Mouse (Mus musculus): ENCODE data around the gene Cdipt.

Cdipt gene

DNA sequence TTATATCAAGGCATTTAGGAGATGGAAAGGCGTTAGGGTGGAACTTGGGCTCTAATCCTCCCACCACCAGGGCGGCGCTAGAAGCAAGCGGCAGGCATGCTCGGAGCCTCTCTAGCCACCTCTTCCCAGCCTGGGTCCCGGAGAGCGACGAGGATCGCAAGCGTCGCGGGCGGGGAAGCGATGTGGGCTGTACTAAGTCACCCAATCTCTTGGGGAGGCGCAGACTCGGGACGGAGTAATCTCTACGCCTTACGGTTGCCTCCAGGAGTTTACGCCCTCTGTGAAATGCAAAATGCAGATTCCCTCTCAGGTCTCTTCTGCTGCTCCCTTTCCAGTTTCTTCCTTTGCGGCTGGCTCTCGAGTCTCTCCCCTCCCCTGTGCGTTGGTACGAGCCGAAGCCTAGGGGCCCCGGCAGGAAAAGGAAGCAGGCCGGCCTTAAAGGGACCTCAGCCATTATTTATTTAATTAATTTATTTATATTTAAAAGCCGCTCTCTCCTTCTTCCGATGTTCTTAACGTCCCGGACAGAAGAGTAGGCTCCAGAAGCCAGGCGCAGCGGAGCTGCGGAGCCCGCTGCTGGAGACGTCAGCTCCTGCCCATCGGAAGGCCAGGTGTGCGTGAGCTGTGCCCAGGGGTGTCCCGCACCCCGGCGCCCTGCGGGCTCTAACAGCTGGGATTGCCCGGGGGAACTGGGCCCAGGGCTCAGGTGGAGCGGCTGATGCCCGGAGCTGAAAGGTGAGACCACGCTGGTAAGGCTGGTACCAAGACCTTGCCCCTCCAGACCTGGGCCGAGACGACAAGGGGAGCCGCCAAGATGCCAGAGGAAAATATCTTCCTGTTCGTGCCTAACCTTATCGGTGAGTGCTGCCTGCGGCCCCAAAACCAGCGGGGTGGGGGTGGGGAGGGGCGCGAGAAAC, 494 bp downstream of the Cdipt start, which contains the start of gene Cdiptos:
Cdiptos (minus strand) TSS at position 149 of the 917 bp plus-strand sequence.
- peak; percentile 93 for ATAC-seq (ENCODE audit: low TSS enrichment)

DNA sequence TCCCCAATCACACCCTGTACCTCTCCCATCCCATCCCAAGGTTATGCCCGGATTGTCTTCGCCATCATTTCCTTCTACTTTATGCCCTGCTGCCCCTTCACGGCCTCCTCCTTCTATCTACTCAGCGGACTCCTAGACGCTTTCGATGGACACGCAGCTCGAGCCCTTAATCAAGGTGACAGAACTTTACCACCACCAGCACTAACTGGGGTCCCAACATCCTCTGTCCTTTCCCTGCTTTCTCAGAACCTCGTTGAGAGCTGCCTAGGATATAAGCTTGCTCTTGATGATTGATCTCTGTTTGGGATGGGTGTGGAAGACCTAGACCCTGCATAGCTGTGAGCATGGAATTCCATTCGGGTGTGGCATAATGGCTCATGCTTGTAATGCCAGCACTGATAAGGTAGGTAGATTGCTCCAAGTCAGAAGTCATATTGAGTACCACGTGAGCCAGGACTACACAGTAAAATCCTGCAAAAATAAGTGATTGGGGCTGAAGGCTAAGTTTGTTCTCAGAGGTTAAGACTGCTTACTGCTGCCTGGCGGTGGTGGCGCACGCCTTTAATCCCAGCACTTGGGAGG, 1.3 kb downstream of the Cdipt start:
- ATAC-seq (ENCODE audit: low TSS enrichment), result no peak

DNA sequence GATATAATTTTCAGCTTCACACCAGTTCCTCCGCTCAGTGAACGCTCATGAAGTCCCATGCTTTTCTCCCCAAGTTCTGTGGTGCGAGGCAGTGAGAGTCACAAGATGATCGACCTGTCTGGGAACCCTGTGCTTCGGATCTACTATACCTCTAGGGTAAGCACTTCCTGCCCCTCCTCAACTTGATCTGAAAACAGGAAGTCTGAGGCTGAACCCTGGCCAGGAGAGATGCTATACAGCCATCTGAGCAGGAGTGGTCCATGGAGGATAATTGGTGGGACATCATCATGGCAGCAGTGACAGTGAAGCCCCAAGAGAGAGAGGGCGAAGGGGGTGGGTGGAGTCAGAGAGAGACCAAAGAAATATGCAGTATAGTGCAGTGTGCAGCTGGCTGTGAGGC, 3.1 kb downstream of the Cdipt start:
- ATAC-seq (ENCODE audit: low TSS enrichment), result no peak

DNA sequence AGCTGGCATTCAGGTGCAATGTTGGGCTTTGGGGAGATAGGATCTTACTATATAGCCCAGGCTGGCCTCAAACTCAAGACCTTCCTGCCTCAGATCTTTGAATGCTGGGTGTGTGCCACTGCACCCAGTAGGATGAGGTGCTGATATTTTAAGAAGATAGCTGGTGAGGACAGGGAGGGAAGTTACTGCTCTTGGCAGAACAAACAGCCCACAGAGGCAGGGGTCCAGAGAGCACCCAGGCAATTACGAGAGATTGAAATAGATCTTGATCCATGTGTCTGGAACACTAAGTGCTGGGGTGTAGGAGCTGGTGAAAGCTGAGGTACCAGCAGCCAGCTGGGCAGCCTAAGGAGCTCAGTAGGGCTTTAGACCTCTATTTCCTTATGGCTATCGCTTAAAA, 5.9 kb downstream of the Cdipt start:
- ATAC-seq (ENCODE audit: low TSS enrichment), result no peak

DNA sequence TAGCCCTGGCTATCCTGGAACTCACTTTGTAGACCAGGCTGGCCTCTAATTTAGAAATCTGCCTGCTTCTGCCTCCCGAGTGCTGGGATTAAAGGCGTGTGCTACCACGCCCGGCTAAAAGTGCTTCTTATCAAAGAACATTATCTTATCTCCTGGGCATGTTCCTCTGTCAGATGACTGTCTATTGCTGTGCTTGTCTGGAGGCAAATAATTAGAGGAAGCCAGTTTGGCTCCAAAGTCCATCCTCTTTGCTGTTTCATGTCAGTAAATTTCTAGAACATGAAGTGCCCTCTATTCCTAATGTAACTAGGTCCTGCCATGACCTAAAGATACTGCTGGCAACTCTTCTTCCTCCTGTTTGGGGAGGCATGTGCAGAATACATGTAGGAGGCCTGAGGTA, 6.3 kb downstream of the Cdipt start:
- no peak for ATAC-seq (ENCODE audit: low TSS enrichment)

DNA sequence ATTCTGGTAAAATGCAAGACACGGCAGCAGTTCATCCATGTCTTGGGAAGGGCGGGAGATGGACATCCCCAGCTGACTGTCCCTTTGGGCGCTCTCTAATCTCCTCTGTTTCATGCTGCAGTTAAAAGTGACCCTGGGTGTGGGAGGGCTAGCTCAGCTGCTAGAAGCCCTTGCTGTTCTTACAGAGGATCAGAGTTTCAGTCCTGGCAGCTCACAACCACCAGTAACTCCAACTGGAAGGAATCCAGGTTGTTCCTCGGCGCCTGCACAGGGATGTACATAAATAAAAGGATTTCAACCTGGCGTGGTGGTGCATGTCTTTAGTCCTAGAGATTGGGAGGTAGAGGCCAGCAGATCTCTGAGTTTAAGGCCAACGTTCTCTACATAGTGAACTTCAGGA, 7.4 kb downstream of the Cdipt start:
- ATAC-seq (ENCODE audit: low TSS enrichment), result no peak

DNA sequence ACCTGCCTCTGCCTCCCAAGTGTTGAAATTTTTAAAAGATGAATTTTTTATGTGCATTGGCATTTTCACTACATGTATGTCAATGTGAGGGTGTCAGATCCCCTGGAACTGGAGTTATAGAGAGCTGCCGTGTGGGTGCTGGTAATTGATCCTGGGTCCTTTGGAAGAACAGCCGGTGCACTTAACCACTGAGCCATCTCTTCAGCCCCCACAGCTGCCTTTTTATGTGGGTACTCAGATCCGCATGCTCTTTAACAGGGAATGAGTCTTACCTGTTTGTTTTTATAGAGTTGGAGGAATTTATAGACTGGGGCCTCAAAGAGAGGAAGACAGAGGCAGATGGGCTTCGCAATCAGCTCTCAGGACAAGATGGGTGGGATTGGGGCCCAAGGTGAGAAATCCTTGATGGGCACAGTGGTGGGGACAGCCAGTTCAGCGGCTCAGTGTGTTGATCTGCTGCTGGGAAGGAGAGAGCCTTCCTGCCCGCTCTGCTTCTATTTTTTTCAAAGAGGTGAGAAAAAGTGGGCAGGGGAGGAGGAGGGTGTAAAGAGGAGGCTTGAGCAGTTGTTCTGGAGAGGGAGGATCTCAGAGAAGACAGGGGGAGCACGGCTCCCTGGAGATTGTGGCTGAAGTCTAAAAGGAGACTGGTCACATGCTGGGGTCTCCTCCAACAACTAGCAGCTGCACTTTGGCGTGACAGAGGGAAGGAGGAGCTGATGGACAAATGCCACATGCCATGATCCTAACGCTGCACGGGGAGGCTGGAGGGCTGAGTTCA, 9.1 kb downstream of the Cdipt start:
- ATAC-seq (ENCODE audit: low TSS enrichment), result peak; percentile 85

DNA sequence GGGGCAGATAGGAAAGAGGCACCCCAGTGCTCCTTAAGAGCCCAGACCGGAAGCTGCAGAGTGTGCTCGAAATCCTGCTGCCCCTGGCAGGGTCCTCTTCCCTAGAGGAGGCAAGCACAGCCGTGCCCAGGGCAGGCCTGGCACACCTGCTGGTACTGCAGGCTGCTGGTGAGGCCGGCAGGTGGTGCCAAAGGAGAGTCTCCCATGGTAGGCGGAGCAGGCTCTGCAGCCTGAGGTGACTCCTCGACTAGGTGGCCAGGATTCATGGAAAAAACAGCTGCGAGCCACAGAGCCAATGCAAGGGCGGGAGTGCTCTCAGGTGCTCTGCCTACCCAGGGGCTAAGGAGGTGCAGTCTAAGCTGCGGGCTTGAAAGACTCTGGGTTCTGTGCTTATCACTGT, 10.6 kb downstream of the Cdipt start:
- peak; percentile 47; the same call in 1 of the 2 replicates for ATAC-seq (ENCODE audit: low TSS enrichment)

DNA sequence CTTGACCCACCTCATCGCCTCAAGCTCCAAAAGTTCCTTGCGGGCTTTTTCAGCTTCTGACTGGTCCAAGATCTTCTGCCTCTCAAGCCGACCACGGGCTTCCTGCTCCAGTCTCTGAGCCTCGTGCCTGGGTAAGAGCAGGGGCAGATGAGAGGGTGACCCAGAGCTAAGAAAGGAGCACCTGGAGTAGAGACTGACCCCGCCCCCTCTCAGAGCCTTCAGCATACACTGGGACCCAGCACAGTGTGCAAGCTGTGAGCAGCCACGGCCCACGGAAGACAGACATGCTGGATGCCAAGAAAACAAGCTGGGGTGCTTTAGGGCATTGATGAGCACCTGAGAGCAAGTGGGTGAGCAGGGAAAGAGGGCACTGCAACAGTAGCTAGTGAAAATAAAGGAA, 13.1 kb downstream of the Cdipt start:
- no peak for ATAC-seq (ENCODE audit: low TSS enrichment)

DNA sequence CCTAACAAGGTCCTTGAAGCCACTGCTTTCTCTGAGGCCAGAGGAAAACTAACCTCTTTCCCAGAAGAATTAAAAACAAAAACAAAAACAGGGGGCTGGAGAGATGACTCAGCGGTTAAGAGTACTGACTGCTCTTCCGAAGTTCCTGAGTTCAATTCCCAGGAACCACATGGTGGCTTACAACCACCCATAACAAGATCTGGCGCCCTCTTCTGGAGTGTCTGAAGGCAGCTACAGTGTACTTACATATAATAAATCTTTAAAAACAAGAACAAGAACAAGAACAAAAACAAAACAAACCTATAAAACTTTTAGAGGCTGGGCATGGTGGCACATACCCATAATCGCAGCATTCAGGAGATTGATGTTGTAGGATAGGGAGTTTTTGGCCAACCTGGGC, 20.7 kb downstream of the Cdipt start:
- ATAC-seq (ENCODE audit: low TSS enrichment), result no peak

DNA sequence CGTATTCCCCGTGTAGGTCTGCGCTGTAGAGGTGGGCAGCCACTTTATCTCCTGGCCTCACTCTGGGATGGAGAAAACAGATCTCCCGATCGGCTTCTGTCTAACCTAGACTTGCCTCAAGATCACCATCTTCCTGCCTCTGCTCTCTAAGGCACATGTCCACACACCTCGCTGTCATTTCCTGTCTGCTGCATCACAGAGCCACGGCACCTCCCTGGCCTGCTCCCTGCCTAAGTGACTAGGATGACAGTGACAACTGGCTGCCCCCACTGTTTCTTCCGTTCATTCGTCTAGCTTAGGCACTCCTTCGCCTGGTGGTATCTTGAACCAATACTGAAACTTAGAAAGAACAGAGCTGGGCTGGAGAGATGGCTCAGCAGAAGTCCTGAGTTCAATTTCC, 23.9 kb downstream of the Cdipt start:
- no peak for ATAC-seq (ENCODE audit: low TSS enrichment)

DNA sequence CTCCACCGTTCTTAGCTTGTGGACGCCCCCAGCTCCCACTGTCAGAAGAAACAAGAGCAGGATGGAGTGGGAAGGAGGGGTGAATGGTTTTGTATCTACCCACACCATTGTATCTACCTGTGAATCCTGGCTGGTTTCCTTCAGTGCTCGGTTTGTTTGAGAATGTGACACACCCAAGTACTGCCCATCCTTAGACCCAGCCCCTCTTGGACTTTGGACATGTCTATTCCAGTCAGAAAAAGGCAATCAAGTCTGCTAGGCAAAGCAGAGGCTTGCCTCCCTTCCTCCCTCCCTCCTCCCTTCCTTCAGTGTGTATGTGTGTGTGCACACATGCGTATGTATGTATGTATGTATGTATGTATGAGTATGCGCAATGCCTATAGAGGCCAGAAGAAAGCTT, 27.9 kb downstream of the Cdipt start:
- no peak for ATAC-seq (ENCODE audit: low TSS enrichment)

DNA sequence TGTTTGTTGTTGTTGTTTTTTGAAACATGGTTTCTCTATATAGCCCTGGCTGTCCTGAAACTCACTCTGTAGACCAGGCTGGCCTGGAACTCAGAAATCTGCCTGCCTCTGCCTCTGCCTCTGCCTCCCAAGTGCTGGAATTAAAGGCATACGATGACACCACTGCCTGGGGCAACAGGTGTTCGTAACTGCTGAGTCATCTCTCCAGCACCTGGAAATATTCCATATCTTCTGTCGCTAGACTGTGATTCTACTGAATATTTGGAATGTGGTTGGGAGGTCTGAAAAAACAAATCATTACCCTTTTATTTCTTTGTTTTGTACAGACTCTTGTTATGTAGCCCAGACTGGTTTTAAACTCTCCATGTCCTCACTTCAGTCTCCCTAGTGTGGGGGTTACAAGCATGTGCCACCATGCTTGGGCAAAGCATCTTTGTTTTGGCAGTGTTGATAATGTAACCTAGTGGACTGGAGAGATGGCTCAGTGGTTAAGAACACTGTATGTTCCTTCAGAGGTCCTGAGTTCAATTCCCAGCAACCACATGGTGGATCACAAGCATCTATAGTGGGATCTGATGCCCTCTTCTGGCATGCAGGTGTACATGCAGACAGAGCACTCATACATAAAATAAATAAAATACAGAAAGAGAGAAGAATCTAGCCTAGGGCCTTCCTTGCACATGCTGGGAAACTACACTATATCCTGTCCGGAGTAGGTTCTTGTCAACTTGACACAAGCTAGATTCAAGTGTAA, 28.6 kb downstream of the Cdipt start:
- ATAC-seq (ENCODE audit: low TSS enrichment), result no peak

DNA sequence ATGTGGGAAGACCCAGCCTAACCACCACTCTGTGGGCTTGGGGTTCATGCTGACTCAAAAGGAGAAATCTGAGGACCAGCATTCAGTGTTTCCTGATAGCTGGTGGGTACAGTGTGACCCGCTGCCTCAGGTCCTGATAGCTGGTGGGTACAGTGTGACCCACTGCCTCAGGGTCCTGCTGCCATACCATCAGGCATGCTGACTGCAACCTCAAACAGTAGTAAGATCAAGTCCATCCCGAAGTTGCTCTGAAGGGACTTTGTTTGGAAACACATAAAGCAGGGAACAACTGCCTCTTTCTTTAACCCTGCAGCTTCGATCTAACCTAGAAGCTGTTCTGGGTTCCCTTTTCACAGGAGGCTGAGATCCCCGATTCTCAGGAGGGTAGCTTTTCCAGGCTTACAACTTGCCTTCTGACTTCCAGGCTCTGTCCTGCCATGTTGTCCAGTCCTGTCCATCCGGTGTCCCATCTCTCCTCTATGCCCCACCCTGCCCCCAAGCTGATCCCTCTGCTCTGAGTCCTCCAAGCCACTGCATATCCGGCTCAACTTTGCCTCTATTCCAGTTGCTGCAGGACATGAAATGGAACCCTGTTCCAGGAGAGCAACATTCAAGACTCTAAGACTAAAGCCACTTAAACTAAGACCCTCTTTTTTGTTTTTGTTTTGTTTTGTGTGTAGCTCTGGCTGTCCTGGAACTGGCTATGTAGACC, 31.8 kb downstream of the Cdipt start:
- ATAC-seq (ENCODE audit: low TSS enrichment), result no peak

DNA sequence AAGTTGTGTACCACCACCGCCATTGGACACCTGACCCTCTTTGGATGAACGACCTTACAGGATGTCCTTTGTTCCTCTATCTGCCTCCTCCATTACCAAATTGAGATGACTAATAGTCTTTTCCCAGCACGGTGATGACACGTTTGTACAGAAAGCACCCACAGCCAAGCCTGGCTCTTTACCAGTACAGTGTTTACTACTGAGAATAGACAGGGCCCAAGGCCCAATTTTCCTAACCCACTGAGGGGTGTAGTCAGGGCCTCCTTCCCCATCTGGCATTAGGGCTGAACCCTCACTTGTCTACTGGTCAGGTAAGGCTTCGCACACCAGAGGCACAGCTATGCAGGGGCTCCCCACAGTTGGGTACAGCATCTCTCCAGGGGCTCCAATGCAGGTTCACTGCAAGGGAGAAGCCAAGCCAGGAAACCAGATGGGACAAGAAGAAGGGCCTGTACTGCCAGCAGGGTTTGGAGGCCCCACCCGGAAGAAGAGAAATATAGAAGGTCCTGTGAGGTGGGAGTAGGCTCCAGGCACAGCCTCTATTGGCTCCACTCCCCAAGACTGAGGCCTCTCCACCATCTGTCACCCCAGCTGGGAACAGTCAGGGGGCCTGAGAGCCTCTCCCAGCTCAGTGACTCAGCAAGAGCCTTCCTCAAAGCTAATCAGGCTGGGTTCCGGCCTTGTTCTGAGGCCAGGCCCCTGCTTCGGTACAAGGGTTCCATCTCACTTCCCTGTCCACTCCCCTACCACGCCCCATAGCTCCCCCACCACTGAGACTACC, 32.7 kb downstream of the Cdipt start:
- ATAC-seq (ENCODE audit: low TSS enrichment), result peak; percentile 82

DNA sequence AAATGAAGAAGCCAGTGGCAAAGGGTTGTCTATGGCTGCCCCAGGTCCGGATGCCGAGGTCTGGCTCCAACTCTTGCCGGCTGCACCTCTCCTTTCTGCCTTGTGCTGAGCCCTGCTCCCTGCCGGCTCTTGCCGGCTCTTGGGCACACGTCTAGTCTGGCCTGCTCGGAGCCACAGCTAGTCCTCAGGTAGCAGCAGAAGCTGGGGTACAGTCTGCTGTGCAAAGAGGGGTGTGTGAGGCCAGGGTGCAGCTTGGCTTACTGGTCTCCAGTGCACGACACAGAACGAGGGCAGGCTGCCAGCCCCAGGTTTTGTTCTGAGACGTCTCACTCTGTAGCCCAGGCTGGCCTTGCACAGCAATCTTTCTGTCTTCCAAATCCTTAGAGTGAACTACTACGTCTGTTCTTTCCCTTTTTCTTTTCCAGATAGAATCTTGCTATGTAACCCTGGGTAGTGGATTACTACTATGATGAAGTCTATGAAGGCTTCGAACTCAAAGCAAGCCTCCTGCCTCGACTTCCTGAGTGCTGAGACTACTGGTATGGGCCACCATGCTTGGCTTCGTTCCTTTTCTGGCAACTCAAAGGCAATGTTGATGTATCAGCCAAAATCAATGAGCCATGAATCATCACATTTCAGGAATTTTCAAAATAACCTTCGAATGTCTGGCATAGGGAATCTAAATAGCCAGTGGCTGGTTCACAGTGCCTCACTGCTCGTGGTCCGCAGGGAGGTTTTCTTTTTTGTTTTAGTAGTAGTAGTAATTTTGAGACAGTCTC, 33.8 kb downstream of the Cdipt start:
- no peak for ATAC-seq (ENCODE audit: low TSS enrichment)

DNA sequence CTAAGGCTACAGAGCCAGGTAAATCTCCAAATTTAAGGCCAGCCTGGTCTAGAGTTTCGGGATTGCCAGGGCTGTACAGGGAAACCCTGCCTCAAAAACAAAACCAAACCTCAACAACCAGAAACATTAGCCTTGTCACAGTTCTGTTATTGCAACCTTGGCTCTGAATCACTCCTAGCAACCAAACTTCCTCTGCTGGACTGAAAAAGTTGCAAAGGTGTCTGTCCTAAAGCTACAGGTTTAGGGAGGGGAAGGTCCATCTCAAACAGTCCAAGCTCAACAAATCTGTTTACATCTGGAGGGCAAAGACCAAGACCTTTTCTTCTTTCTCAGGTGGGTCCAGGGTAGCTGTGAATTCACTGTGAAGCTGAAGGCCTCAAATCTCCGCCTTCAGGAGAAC, 35.3 kb downstream of the Cdipt start:
- ATAC-seq (ENCODE audit: low TSS enrichment), result no peak

DNA sequence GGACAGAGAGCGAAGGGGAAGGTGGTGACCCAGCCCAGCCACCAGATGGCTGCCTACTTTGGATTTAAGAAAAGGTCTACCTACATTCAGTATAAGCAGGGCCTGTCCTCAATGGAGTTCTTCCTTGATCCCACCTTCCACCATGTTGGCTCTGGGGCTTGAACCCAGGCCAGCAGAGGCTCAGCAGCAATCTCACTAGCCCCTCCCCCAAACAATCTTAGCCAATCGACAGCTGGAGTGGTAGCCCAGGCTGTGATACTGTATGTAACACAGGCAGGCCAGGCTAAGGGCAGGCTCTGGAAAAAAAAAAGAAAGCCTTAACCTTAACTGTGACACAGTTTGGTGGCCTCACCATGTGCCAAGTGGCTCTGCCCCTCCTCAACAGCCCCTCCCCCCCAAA, 36.0 kb downstream of the Cdipt start:
- no peak for ATAC-seq (ENCODE audit: low TSS enrichment)

DNA sequence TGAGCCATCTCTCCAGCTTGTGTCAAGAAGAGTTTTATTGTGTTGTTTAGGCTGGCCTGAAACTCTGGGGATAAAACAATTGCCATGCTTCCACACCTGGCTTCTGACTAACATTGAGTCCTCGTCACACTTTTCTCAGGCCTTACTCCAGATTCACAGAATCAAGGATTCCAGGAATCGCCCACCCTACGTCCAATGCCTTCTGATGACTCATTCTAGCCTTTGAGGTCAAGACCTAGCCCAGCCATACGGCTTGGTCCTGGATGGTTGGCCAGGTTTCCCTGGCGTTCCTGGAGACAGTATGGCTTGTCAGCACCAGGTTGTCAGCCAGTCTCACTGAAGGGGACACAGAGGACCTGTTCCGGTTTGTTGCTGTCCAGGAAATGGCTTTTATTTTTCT, 36.7 kb downstream of the Cdipt start:
- no peak for ATAC-seq (ENCODE audit: low TSS enrichment)

DNA sequence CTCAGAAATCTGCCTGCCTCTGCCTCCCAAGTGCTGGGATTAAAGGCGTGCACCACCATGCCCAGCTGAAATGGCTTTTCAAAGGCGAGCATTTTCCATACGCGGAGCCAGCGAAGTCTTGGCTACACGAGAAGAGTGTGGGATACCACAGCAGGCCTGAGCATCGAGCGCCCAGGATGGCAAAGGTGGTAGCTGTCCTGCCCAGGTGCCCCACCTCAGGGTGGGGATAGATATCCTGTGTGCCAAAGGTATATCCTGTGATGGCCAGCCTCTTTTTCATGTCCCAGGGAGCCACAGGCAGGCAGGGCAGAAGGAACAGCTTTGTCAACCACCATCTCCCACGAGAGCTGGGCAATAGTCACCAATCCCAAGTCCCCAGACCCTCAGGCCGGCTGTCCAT, 37.1 kb downstream of the Cdipt start:
- no peak for ATAC-seq (ENCODE audit: low TSS enrichment)
